Mouse (Mus musculus): ENCODE measurements around the gene Psg27. TPM values are rescaled to one million over a fixed set of nuclear protein-coding genes. Genes with fewer than 3 reads are reported as not detected.
"Not testable (repeated sequence)": the region's sequence is repeated elsewhere in the genome, so short reads cannot be mapped to it uniquely, and the experiment has no call there.

Gene Psg27
- not detected for total RNA-seq (2021)
- long read RNA-seq, experiment 1, result 0 reads
- long read RNA-seq, experiment 2, result 0 reads

DNA sequence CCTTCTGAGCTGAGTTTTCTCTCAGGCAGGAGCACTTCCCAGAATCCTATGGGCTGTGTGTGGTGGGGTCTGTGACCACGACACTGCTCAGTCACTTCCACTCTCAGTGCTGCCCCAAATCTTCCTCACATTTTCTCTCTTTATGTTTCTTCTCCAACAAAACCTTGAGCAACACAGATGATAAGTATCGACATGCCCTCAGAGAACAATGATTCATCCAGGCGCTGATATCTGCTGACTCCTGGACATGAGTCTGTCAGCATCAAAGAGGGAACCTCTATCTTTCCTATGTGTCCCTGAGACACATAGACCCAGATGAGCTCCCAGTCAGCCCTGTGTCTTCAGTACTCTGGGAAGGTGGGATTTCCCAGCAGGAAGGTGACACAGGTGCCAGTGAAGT is at the start of gene Psg27:
Gene Psg27 (minus strand): TSS at position 101 of the 400 bp plus-strand sequence.
- no peak for DNase-seq

DNA sequence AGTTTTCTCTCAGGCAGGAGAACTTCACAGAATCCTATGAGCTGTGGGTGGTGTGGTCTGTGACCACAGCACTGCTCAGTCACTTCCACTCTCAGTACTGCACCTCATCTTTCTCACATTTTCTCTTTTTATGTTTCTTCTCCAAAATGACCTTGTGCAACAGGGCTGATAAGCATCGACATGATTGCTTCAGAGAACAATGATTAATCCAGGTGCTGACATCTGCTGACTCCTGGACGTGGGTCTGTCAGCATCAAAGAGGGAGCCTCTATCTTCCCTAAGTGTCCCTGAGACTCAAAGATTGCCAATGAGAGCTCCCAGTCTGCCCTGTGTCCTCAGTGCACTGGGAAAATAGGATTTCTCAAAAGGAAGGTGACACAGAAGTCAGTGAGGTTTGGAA is 49.3 kb upstream of the Psg27 start, which contains the start of gene Psg23:
Gene Psg23 (minus strand): TSS at position 101 of the 400 bp plus-strand sequence.
- not testable (repeated sequence) for DNase-seq

DNA sequence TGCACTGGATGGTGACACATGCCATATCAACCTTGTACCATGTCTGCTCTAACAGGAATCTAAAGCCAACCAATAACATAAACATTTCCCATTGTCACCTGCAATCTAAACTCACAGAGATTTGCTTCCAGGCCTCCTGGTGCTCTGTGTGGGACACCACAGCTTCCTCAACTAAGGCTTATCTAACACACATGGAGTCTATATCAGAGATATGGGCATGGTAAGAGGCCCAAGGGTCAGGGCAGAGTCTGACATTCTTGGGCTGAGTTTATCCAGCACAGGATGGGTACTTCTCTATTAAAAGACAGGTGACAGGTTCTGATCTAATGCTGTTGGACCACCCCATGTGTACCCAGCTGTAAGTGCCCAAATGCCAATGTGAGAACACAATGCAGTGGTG is 7.3 kb downstream of the Psg27 start:
- no peak for DNase-seq

DNA sequence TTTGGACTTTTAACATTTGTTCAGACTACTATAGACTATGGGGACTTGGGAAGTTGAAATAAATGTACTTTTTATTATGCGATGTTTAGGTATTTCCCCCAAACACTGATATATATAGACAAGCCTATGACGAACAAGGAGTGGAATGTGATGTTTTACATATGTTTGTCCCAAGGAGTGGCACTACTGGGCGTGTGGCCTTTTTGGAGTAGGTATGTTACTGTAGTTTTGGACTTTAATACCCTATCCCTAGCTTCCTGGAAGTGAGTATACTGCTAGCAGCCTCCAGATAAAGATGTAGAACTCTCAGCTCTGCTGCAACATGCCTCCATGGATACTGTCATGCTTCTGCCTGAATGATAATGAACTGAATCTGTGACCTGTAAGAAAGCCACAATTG is 11.4 kb downstream of the Psg27 start:
- DNase-seq, result not testable (repeated sequence)

DNA sequence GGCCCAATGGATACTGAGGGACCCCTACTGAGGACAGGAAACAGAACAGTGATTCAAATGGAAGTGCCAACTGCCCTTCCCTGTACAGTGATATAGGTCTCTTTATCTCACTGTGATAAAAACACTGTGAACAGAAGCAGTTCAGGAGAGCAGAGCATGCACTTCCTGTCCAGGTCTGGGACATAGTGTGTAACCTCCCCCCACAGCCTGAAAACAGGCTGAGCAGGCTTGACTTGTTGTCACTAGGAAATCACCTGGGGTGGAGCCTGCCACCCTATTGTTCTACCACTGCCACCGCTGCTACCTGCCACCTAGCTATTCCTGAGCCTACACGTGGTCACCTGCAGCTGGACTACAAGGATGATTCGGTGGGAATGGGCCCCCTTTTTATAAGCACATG is 33.7 kb downstream of the Psg27 start:
- DNase-seq, result no peak

DNA sequence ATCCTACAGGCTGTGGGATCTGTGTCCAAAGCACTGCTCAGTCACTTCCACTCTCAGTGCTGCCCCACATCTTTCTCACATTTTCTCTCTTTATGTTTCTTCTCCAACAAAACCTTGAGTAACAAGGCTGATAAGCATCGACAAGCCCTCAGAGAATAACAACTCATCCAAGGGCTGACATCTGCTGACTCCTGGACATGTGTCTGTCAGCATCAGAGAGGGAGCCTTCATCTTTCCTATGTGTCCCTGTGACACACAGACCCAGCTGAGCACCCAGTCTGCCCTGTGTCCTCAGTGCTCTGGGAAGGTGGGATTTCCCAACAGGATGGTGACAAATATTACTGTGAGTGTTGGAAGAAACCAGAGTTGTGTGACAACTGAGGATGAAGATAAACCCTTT is 34.9 kb downstream of the Psg27 start, which contains the start of gene Psg25:
Gene Psg25 (minus strand): TSS at position 101 of the 400 bp plus-strand sequence.
- DNase-seq, result no peak

DNA sequence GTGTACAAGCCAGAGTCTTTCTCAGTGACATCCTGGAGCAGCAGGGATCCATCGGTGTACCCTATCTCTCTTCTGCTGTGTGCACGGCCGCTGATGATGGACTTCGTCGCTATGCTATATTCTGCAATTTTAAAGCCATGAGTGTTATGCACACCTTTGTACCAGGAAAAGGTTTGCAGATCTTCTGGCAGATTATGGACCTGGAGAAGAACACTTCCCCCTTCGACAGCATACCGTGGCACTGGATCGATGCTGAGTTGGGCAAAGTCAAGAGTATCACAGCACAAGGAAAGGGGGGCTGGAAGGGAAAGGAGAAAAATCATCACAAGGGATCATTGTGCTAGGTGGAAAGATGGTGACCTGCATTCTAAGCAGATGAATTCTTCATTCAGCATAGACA is 42.4 kb downstream of the Psg27 start:
- DNase-seq, result no peak

DNA sequence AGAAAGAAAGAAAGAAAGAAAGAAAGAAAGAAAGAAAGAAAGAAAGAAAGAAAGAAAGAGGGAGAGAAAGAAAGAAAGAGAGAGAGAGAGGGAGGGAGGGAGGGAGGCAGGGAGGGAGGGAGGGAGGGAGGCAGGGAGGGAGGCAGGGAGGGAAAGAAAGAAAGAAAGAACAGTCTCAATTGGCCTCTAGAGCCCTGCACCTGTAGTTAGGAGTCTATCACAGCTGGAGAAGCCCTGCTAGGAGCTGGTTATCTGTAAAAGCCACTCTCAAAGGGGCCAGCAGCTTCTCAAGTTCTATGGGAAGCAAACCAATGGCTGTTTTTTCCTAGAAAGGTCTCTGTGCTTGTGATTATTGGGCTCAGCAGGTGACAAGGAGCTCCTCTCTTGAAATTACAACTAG is 54.3 kb downstream of the Psg27 start:
- not testable (repeated sequence) for DNase-seq

DNA sequence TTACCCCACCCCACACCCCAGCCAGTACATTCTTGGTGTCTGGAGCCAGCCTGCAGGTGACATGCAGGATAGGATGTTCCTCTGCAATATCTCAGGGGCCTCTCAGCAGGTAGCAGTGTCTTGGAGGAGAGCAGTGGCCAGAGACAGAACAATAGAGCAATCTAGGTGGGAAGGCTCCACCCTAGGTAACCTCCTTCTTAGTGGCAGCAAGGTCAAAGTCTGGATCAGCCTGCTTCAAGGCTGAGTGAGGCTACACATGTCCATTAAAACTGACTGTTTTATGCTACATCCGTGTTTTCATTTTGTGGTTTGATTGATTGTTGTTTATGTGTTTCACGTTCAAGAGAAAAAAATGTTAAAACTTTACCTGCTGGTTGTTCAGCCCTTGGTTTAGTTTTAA is 54.7 kb downstream of the Psg27 start:
- not testable (repeated sequence) for DNase-seq

DNA sequence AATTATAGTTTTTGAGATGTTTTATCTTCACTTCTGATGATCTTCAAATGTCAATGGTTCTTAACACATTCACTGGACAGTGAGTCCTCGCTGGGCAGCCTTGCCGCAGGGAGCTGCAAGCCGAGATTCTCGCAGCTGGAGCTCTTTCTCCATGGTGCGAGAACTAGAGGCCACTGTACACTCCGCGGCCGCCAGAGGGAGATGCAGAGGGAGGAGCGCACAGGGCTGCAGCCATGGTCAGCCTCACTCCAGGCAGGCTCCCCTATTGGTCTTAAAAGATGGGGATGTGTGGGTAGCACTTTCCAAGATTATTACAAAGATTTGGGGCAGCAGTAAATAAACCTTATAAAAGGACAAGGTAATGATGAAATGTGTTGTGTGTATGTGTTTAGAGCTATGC is 55.6 kb downstream of the Psg27 start:
- DNase-seq, result peak; percentile 2

Other genes with a start within 250 kb of the Psg27 start
- not detected for gene Psg18, start 212.3 kb downstream of the Psg27 start, total RNA-seq (2021)
- gene Psg28, start 135.3 kb downstream of the Psg27 start, total RNA-seq (2021), result not detected
- not detected for gene Psg26, start 83.1 kb downstream of the Psg27 start, total RNA-seq (2021)
- not detected for gene Psg25, start 35.0 kb downstream of the Psg27 start, total RNA-seq (2021)
- not detected for gene Psg23, start 49.2 kb upstream of the Psg27 start, total RNA-seq (2021)
- gene Psg21, start 89.4 kb upstream of the Psg27 start, total RNA-seq (2021), result not detected
- not detected for gene Psg20, start 118.9 kb upstream of the Psg27 start, total RNA-seq (2021)
- not detected for gene Psg22, start 150.8 kb upstream of the Psg27 start, total RNA-seq (2021)
- not detected for gene Psg19, start 231.2 kb upstream of the Psg27 start, total RNA-seq (2021)